Mouse (Mus musculus): Measurements from ENCODE around the gene Nr1d1. TPM values are rescaled to one million over a fixed set of nuclear protein-coding genes. Genes with fewer than 3 reads are reported as not detected.
A peak's percentile ranks its signal among the peaks of the same experiment; 100 is the strongest.

The Nr1d1 gene
- polyA plus RNA-seq, 1 experiment: 27.7 TPM

DNA sequence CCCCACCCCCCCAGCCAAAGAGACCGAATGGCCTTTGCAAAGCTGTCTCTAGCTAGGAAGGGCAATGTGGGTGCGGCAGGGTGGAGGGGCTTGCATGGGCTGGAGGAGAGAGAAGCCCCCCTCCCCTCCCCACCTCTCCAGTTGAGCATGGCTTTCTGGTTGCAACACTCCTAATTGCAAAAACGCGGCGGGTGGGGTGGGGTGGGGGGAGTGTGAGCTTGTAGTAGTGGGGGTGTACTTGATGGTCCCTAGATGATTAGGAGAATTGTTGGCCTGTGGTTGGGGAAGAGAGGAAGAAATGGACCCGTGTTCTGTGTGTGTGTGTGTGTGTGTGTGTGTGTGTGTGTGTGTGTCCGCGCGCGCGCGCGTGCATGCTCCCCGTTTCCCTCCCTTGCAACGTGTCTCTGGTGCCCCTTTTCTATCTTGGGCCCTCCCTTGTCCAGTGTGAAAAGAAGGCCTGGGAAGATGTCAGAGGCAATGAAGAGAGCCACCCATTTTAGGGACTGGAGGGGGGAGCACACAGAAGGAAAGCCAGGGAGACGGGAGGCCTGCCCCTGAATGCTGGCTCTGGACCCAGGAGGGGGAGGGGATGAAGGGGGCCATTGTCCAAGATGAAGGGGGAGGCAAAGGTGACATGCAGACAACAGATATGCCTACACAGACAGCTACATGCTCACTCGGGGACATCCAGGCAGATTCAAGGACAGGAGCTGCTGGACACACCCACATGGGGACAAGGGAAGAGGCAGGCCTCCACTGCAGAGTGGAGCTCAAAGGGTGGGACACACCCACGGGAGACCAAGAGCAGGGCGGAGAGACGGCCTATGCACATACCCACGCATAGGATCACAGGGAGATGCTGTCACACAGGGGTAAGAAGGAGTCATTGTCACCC, 32.5 kb downstream of the Nr1d1 start:
- TF ChIP-seq POLR2A (IDR thresholded peaks at IDR 0.05; ENCODE audit: low read depth, low read length) (no peak), CTCF (IDR thresholded peaks at IDR 0.05; ENCODE audit: extremely low read depth, insufficient read depth, insufficient read length, insufficient replicate concordance) (no peak)
- Histone ChIP-seq H3K4me3 (ENCODE audit: extremely low read depth, insufficient read depth, insufficient read length) (peak overlapping the region; percentile 76), H3K4me1 (ENCODE audit: control insufficient read depth, insufficient read depth, insufficient read length) (peaks cover 25% of the 10 kb centered on the region), H3K27me3 (ENCODE audit: control insufficient read depth, insufficient read depth, low read length) (no peaks in the 10 kb centered on the region), H3K36me3 (ENCODE audit: control insufficient read depth, insufficient read depth, low read length) (no peaks in the 10 kb centered on the region), H3K27ac (ENCODE audit: insufficient read depth, low read length) (no peak overlapping the region; the same call in 1 of the 2 replicates)
- WGBS: 12% methylated on average over 21 of the region's 21 CpGs
- DNase-seq (ENCODE audit: low read depth in 1 of 2, low spot score in 2 of 2): no peak

DNA sequence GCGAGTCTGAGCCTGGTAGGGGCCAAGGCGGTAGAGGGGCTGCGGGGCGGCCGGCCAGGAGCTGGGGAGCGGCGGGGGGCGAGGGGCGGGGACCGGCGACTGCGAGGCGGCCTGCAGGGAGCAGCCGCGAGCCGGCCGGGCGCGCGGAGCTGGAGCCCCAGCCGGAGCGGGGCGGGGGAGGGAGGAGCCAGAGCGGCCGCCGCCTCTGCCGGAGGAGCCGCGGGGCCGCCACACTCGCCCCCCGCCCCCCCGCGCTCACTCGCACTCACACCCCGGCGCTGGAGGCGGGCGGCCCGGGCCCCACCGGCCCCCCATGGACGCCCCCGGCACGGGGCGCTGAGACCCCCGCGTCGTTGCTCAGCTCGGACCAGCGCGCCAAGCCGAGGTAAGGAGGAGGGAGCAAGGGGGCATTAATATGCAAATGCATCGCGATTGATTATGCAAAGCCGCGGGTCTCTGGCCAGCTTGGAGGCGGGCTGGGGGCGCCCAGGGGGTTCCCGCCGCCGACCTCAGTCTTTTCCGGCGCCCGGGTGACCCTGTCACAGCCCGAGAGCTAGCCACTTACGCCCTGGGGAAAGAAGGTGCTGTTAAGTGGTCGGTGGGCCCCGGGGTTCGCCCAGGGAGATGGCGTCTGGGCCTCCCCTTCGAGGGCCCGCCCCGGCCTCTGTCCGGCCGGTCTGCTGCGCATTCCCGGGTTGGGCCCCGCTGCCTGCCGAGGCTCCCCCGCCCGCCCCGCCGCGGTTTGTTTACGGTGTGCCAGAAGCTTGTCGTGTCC, 33.3 kb downstream of the Nr1d1 start:
- peak overlapping the region; percentile 76 for H3K4me3 ChIP-seq (ENCODE audit: extremely low read depth, insufficient read depth, insufficient read length)
- peaks cover 18% of the 10 kb centered on the region for H3K4me1 ChIP-seq (ENCODE audit: control insufficient read depth, insufficient read depth, insufficient read length)
- H3K27me3 ChIP-seq (ENCODE audit: control insufficient read depth, insufficient read depth, low read length): no peaks in the 10 kb centered on the region
- peak overlapping the region; percentile 71 for H3K27ac ChIP-seq (ENCODE audit: insufficient read depth, low read length)
- no peaks in the 10 kb centered on the region for H3K36me3 ChIP-seq (ENCODE audit: control insufficient read depth, insufficient read depth, low read length)
- no peak for TF ChIP-seq POLR2A (IDR thresholded peaks at IDR 0.05; ENCODE audit: low read depth, low read length)
- TF ChIP-seq CTCF (IDR thresholded peaks at IDR 0.05; ENCODE audit: extremely low read depth, insufficient read depth, insufficient read length, insufficient replicate concordance): no peak
- peak; percentile 23 to 75 for DNase-seq (ENCODE audit: low read depth in 1 of 2, low spot score in 2 of 2)
- 1% methylated on average over 78 of the region's 86 CpGs for WGBS

DNA sequence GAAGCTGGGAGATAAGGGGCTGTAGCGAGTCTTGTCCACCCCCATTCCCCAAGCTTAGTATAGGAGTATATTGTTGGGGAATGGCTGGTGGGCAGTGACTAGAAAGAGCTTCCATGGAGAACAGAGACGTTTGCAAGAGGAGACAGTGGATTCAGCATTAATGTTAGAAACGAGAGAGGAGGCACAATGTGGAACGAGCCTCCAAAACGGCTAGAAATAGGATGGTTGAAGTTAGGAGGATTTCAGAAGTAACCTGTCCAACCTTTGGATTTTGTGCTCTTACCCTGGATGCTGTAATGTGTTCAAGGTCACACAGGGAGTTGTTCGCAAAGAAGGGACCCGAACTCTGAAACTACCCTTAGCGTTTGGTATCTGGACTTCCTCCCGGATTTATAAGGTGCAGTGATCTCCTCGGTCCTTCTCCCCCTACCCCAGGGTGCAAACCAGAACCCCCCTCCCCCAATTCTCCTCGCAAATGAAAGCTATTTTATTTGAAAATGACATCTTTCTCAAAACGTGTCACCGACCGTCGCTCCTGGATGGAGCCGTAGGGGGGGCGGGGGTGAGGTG, 34.0 kb downstream of the Nr1d1 start:
- no peak for DNase-seq (ENCODE audit: low read depth in 1 of 2, low spot score in 2 of 2)
- Histone ChIP-seq H3K4me3 (ENCODE audit: extremely low read depth, insufficient read depth, insufficient read length) (peak overlapping the region; percentile 76), H3K4me1 (ENCODE audit: control insufficient read depth, insufficient read depth, insufficient read length) (peaks cover 11% of the 10 kb centered on the region), H3K27me3 (ENCODE audit: control insufficient read depth, insufficient read depth, low read length) (no peaks in the 10 kb centered on the region), H3K36me3 (ENCODE audit: control insufficient read depth, insufficient read depth, low read length) (no peaks in the 10 kb centered on the region), H3K27ac (ENCODE audit: insufficient read depth, low read length) (no peak overlapping the region)
- TF ChIP-seq CTCF (IDR thresholded peaks at IDR 0.05; ENCODE audit: extremely low read depth, insufficient read depth, insufficient read length, insufficient replicate concordance) (no peak), POLR2A (IDR thresholded peaks at IDR 0.05; ENCODE audit: low read depth, low read length) (no peak)
- WGBS: 1% methylated on average over 17 of the region's 17 CpGs

DNA sequence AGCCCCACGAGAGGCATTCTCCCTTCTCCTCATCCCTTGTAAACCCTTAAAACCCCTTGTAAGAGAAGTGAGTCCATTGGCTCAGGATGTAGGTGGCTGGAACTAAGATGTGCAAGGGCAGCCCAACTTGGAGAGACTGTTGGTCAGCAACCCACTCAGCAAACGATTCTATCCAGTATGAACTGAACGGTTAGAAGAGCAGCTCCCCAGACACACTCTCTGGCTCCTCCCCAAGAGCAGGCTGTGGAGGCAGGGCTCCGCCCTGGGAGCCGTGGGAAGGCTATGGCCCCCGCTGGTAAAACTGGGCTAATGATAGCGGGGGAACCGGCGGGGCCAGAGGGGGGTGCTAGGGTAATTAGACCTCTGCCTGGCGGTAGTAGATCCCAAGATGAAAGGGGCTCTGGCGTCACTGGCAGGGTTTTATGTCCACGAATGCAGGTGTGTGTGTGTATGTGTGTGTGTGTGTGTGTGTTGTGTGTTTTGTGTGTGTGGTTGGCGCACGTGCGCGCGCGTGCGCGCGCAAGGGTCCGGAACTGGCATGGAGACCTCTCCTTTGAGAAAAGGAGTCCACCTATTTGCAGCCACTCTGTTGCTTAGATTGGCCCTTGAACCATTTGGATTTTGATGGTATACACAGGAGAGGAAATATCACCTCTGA, 34.6 kb downstream of the Nr1d1 start, which contains the start of gene Thra:
Gene Thra, plus strand, starts transcription at position 246 of the 658 bp plus-strand sequence.
- peak within 1 kb of the TSS; percentile 76 for H3K4me3 ChIP-seq (ENCODE audit: extremely low read depth, insufficient read depth, insufficient read length)
- no peaks in the 10 kb centered on the region for H3K36me3 ChIP-seq (ENCODE audit: control insufficient read depth, insufficient read depth, low read length)
- no peak for DNase-seq (ENCODE audit: low read depth in 1 of 2, low spot score in 2 of 2)
- H3K4me1 ChIP-seq (ENCODE audit: control insufficient read depth, insufficient read depth, insufficient read length): peaks cover 6% of the 10 kb centered on the region
- TF ChIP-seq CTCF (IDR thresholded peaks at IDR 0.05; ENCODE audit: extremely low read depth, insufficient read depth, insufficient read length, insufficient replicate concordance) (no peak), POLR2A (IDR thresholded peaks at IDR 0.05; ENCODE audit: low read depth, low read length) (no peak)
- no peaks in the 10 kb centered on the region for H3K27me3 ChIP-seq (ENCODE audit: control insufficient read depth, insufficient read depth, low read length)
- no peak within 1 kb of the TSS for H3K27ac ChIP-seq (ENCODE audit: insufficient read depth, low read length)
- 2% methylated on average over 22 of the region's 22 CpGs for WGBS

DNA sequence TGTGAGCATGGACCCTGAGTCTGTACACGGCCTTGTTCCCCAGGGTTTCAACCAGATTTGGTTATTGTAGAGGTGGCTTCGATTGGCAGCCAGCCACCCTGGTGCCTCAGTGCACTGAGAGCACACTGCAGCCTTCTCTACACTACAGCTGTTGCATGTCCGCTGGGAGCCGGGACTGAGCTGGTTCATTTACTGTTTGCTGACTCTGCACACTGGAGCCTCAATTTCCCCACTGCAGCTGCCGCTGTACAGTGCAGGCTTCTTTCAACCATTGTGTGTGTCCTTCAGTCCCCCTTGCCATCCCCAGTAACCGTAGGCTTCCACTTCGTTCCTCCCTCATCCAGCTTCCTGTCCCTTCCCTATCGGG, 35.1 kb downstream of the Nr1d1 start:
- WGBS: 40% methylated on average over 8 of the region's 8 CpGs

DNA sequence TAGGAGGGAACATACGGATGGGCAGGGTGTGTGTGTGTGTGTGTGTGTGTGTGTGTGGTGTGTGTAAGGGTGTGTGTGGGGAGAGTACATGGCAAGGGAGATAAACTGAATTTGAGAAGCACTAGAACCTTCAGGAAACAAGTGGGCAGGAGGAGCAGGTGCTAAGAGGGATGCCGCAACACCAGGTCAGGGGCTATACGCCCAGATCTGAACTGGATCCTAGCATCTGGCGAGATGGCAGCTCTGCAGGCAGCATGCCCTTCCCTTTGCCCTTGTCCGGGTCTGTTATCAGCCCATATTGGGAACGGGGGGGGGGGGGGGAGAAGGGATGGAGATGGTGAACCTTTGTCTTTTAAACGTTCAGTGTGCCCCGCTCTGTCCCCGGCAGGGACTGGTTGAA, 36.2 kb downstream of the Nr1d1 start:
- Histone ChIP-seq H3K36me3 (ENCODE audit: control insufficient read depth, insufficient read depth, low read length) (no peaks in the 10 kb centered on the region), H3K4me1 (ENCODE audit: control insufficient read depth, insufficient read depth, insufficient read length) (peaks cover 6% of the 10 kb centered on the region), H3K27ac (ENCODE audit: insufficient read depth, low read length) (no peak overlapping the region), H3K4me3 (ENCODE audit: extremely low read depth, insufficient read depth, insufficient read length) (no peak overlapping the region), H3K27me3 (ENCODE audit: control insufficient read depth, insufficient read depth, low read length) (no peaks in the 10 kb centered on the region)
- WGBS: 82% methylated on average over 9 of the region's 9 CpGs
- no peak for DNase-seq (ENCODE audit: low read depth in 1 of 2, low spot score in 2 of 2)
- TF ChIP-seq POLR2A (IDR thresholded peaks at IDR 0.05; ENCODE audit: low read depth, low read length): no peak
- TF ChIP-seq CTCF (IDR thresholded peaks at IDR 0.05; ENCODE audit: extremely low read depth, insufficient read depth, insufficient read length, insufficient replicate concordance): no peak

More for the DNA sequence above, 35.1 kb downstream of the Nr1d1 start:
- no peaks in the 10 kb centered on the region for H3K36me3 ChIP-seq (ENCODE audit: control insufficient read depth, insufficient read depth, low read length)
- H3K4me1 ChIP-seq (ENCODE audit: control insufficient read depth, insufficient read depth, insufficient read length): peaks cover 6% of the 10 kb centered on the region
- TF ChIP-seq CTCF (IDR thresholded peaks at IDR 0.05; ENCODE audit: extremely low read depth, insufficient read depth, insufficient read length, insufficient replicate concordance): no peak
- TF ChIP-seq POLR2A (IDR thresholded peaks at IDR 0.05; ENCODE audit: low read depth, low read length): no peak
- no peak overlapping the region for H3K4me3 ChIP-seq (ENCODE audit: extremely low read depth, insufficient read depth, insufficient read length)
- H3K27me3 ChIP-seq (ENCODE audit: control insufficient read depth, insufficient read depth, low read length): no peaks in the 10 kb centered on the region
- no peak for DNase-seq (ENCODE audit: low read depth in 1 of 2, low spot score in 2 of 2)
- no peak overlapping the region for H3K27ac ChIP-seq (ENCODE audit: insufficient read depth, low read length)

Data from spleen, adult 2 months (tissue).